In genomic region chr4:150490050-150490449, GRCm38 (mm10) we compare ENCODE assay signal across 22 mouse cellular contexts.
A peak's percentile ranks its signal among the peaks of the same experiment; 100 is the strongest.
DNase-seq lines count a peak whose midpoint lies in the region; ATAC-seq and TF ChIP-seq lines count a peak whose summit lies in the region.
"Had no signal": no experiment of that assay in that cellular context is flagged by ENCODE, and none has a peak within 500 bp of the region (broad histone marks: within the 10 kb centered on the region; RNA-seq: fewer than 3 reads in every experiment).

No protein-coding gene starts in this region.

- peak; percentile 35 to 44; a peak in 3 of 4 replicates for ATAC-seq in hematopoietic stem cell, adult 5-6 weeks (replicated peaks in 1 of 2; ENCODE audit: insufficient read depth in 1 of 2, low FRiP score in 2 of 2, low TSS enrichment in 1 of 2, low read depth in 1 of 2, poor library complexity in 2 of 2, severe bottlenecking in 2 of 2)
- ATAC-seq: forebrain, embryonic 14.5 days; Patski had no signal

- peak overlapping the region; percentile 89 for H3K27ac ChIP-seq in layer of hippocampus, adult 2 months
- H3K27ac ChIP-seq: embryonic facial prominence, embryonic 12.5 days; kidney, postnatal 0 days; limb, embryonic 12.5 days; liver, embryonic 13.5 days; neural tube, embryonic 13.5 days; stomach, embryonic 15.5 days had no signal

- peak; percentile 44 for DNase-seq in cerebellum, adult 9-10 months
- no peak for DNase-seq in cerebellum, postnatal 10 days
- no peak for DNase-seq in layer of hippocampus, adult 2 months (ENCODE audit: low spot score in 2 of 2)
- DNase-seq in layer of hippocampus, adult 9-10 months (ENCODE audit: low spot score): no peak
- peak; percentile 39 to 45 for DNase-seq in B cell, adult 2 months
- no peak for DNase-seq in right cerebral cortex, postnatal 25 days
- DNase-seq in right cerebral cortex, adult 18-20 months: no peak
- DNase-seq: adrenal gland, postnatal 14 days; gastrocnemius, postnatal 25 days; kidney, adult 11 months; liver, embryonic 13.5 days; lung, embryonic 14.5 days; lung, postnatal 4 days; thymus, postnatal 14 days had no signal

- no peak for TF ChIP-seq CTCF in layer of hippocampus, adult 2 months (conservative IDR thresholded peaks at IDR 0.05)

- H3K4me3 ChIP-seq in layer of hippocampus, adult 2 months: peak overlapping the region; percentile 33; the same call in 1 of the 2 replicates
- H3K4me3 ChIP-seq: embryonic facial prominence, embryonic 12.5 days; limb, embryonic 12.5 days; liver, embryonic 13.5 days; neural tube, embryonic 13.5 days; stomach, embryonic 15.5 days had no signal

Comparison
In these comparisons a context has a peak if more than half of its experiments do, and no peak if none do; other contexts are left out.
1. DNase-seq: peak in cerebellum, adult 9-10 months (single experiment) and B cell, adult 2 months (2 of 2); none in cerebellum, postnatal 10 days (0 of 2), layer of hippocampus, adult 2 months (0 of 2), layer of hippocampus, adult 9-10 months (single experiment), right cerebral cortex, postnatal 25 days (single experiment) and right cerebral cortex, adult 18-20 months (single experiment).